Mouse (Mus musculus): Measurements from ENCODE around the gene Ano4. TPM values are rescaled to one million over a fixed set of nuclear protein-coding genes. Genes with fewer than 3 reads are reported as not detected.

The Ano4 gene
- polyA plus RNA-seq, 1 experiment from 2014 or later: 0.08 TPM

GRCm38 (mm10) chr10:89345196-89345533 is 603 bp upstream of the Ano4 start:
- 31% methylated on average over 4 of the region's 4 CpGs for WGBS (ENCODE audit: insufficient replicate concordance)
- peaks cover 37% of the 10 kb centered on the region for H3K27me3 ChIP-seq
- H3K9ac ChIP-seq: no peak overlapping the region
- peak overlapping the region; percentile 35 for H3K4me3 ChIP-seq (replicated peaks)
- H3K4me1 ChIP-seq (replicated peaks): peaks cover 5% of the 10 kb centered on the region; the same call in 1 of the 2 replicates
- ATAC-seq (ENCODE audit: insufficient read depth): no peak
- no peaks in the 10 kb centered on the region for H3K36me3 ChIP-seq (replicated peaks)
- no peaks in the 10 kb centered on the region for H3K9me3 ChIP-seq (replicated peaks)
- peak overlapping the region; percentile 57 for H3K4me2 ChIP-seq
- no peak overlapping the region for H3K27ac ChIP-seq (replicated peaks)

GRCm38 (mm10) chr10:89344132-89344490 is 451 bp downstream of the Ano4 start:
- peak overlapping the region; percentile 57 for H3K4me2 ChIP-seq
- H3K36me3 ChIP-seq (replicated peaks): no peaks in the 10 kb centered on the region
- no peak overlapping the region for H3K9ac ChIP-seq
- peaks cover 37% of the 10 kb centered on the region for H3K27me3 ChIP-seq
- H3K4me1 ChIP-seq (replicated peaks): peaks cover 5% of the 10 kb centered on the region; the same call in 1 of the 2 replicates
- H3K9me3 ChIP-seq (replicated peaks): no peaks in the 10 kb centered on the region
- H3K27ac ChIP-seq (replicated peaks): no peak overlapping the region
- peak overlapping the region; percentile 35; the same call in 1 of the 2 replicates for H3K4me3 ChIP-seq (replicated peaks)
- 11% methylated on average over 4 of the region's 4 CpGs for WGBS (ENCODE audit: insufficient replicate concordance)
- no peak for ATAC-seq (ENCODE audit: insufficient read depth)

GRCm38 (mm10) chr10:89343716-89344115 is 846 bp downstream of the Ano4 start:
- Histone ChIP-seq H3K27ac (replicated peaks) (no peak overlapping the region), H3K4me3 (replicated peaks) (no peak overlapping the region), H3K4me1 (replicated peaks) (peaks cover 5% of the 10 kb centered on the region; the same call in 1 of the 2 replicates), H3K27me3 (peaks cover 37% of the 10 kb centered on the region), H3K9me3 (replicated peaks) (no peaks in the 10 kb centered on the region), H3K36me3 (replicated peaks) (no peaks in the 10 kb centered on the region), H3K9ac (no peak overlapping the region), H3K4me2 (no peak overlapping the region)
- WGBS (ENCODE audit: insufficient replicate concordance): 11% methylated on average over 8 of the region's 8 CpGs
- no peak for ATAC-seq (ENCODE audit: insufficient read depth)

DNA sequence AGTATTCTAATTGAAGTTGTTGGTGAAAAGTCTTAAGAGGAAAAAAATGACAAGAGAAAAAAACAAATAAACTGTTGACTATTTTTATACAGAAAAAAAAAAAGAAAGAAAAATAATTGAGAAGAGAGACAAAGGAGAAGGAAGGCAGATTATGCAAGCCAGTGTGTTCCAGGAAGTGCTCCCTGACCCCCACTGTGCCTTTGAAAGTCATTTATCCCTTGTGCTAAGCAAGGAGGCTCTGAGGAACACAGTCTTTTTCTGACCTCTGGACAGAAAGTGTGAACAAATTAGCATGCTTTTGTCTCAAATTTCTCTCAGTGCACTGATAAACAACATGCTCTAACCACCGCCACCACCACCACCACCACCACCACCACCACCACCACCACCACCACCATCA is 14.3 kb downstream of the Ano4 start:
- Histone ChIP-seq H3K9ac (no peak overlapping the region), H3K27ac (replicated peaks) (no peak overlapping the region), H3K36me3 (replicated peaks) (no peaks in the 10 kb centered on the region), H3K4me1 (replicated peaks) (no peaks in the 10 kb centered on the region), H3K4me2 (no peak overlapping the region), H3K9me3 (replicated peaks) (no peaks in the 10 kb centered on the region), H3K4me3 (replicated peaks) (no peak overlapping the region), H3K27me3 (no peaks in the 10 kb centered on the region)
- 36% methylated on average over 1 of the region's 1 CpGs for WGBS (ENCODE audit: insufficient replicate concordance)
- ATAC-seq (ENCODE audit: insufficient read depth): no peak

GRCm38 (mm10) chr10:89329806-89330205 is 14.8 kb downstream of the Ano4 start:
- H3K4me3 ChIP-seq (replicated peaks): no peak overlapping the region
- no peak overlapping the region for H3K9ac ChIP-seq
- no peaks in the 10 kb centered on the region for H3K9me3 ChIP-seq (replicated peaks)
- H3K27me3 ChIP-seq: no peaks in the 10 kb centered on the region
- H3K4me2 ChIP-seq: no peak overlapping the region
- 69% methylated on average over 8 of the region's 8 CpGs for WGBS (ENCODE audit: insufficient replicate concordance)
- ATAC-seq (ENCODE audit: insufficient read depth): no peak
- H3K4me1 ChIP-seq (replicated peaks): no peaks in the 10 kb centered on the region
- H3K27ac ChIP-seq (replicated peaks): no peak overlapping the region
- no peaks in the 10 kb centered on the region for H3K36me3 ChIP-seq (replicated peaks)

DNA sequence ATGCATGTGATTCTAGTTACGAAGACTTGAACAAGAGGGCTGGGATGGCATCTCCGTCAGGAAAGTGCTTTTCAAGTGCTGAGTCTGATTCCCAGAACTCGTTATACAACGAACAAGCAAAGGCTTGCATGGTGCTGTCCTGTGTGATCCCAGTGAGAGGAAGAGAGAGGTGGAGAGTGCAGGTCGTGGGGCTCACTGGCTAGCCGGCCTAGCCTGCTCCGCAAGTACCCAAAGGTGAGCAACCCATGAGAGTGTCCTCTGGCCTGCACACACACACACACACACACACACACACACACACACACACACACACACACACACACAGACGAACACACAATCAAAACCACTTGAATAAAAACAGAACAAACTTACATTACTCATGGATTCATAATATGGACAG is 15.7 kb downstream of the Ano4 start:
- Histone ChIP-seq H3K36me3 (replicated peaks) (no peaks in the 10 kb centered on the region), H3K9ac (no peak overlapping the region), H3K9me3 (replicated peaks) (no peaks in the 10 kb centered on the region), H3K27ac (replicated peaks) (no peak overlapping the region), H3K27me3 (no peaks in the 10 kb centered on the region), H3K4me3 (replicated peaks) (no peak overlapping the region), H3K4me2 (no peak overlapping the region), H3K4me1 (replicated peaks) (no peaks in the 10 kb centered on the region)
- ATAC-seq (ENCODE audit: insufficient read depth): no peak
- WGBS (ENCODE audit: insufficient replicate concordance): 69% methylated on average over 8 of the region's 8 CpGs

DNA sequence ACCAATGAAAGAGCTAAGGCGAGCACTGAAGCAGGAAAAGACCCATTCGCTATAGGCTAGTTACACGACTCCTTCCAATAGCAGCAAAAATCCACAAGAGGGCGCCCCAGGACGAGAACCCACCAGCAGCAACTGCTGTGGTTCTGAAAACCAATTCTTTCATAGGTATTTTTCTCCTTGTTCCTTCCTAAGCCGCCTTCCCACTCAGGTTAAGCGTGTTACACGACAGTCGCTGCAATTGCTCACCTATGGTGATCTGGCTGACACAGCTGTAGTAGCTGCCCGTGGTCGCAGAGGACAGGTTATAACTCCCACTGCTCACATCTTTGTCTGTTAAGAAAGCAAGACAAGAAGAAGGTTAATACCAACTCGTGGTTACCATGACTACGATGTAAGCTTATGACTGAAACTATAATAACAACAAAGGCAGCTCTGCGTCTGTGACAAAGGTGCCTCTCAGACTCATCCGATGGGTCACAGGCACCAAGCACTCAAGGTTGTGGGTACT is 17.5 kb downstream of the Ano4 start:
- Histone ChIP-seq H3K36me3 (replicated peaks) (no peaks in the 10 kb centered on the region), H3K4me2 (no peak overlapping the region), H3K9ac (no peak overlapping the region), H3K9me3 (replicated peaks) (no peaks in the 10 kb centered on the region), H3K4me1 (replicated peaks) (no peaks in the 10 kb centered on the region), H3K27me3 (no peaks in the 10 kb centered on the region), H3K4me3 (replicated peaks) (no peak overlapping the region), H3K27ac (replicated peaks) (no peak overlapping the region)
- ATAC-seq (ENCODE audit: insufficient read depth): no peak
- 25% methylated on average over 15 of the region's 15 CpGs for WGBS (ENCODE audit: insufficient replicate concordance)

DNA sequence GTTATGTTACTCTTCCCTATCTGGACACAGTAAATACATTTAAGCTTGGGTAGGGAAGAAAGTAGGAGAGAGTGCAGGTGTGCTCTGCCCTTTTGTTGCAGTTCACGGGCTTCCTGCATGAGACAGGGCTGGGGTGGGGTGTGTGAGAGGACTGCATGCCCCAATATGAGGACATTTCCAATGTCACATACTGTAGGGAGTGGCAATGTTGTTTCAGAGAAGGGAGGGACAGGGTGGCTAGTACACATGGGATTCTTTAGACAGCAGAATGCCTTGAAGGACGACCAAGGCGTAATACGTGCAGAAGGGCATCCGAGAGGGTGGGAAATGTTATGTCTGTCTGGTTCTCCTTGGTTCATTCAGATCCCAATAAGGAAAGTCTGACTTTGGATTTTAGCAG is 18.2 kb downstream of the Ano4 start:
- no peaks in the 10 kb centered on the region for H3K4me1 ChIP-seq (replicated peaks)

GRCm38 (mm10) chr10:89307566-89307965 is 37.0 kb downstream of the Ano4 start:
- Histone ChIP-seq H3K4me2 (no peak overlapping the region), H3K9ac (no peak overlapping the region), H3K27me3 (no peaks in the 10 kb centered on the region), H3K9me3 (replicated peaks) (no peaks in the 10 kb centered on the region), H3K4me1 (replicated peaks) (no peaks in the 10 kb centered on the region), H3K27ac (replicated peaks) (no peak overlapping the region), H3K36me3 (replicated peaks) (no peaks in the 10 kb centered on the region), H3K4me3 (replicated peaks) (no peak overlapping the region)
- ATAC-seq (ENCODE audit: insufficient read depth): no peak

More for the DNA sequence above, 18.2 kb downstream of the Ano4 start:
- H3K4me3 ChIP-seq (replicated peaks): no peak overlapping the region
- H3K9me3 ChIP-seq (replicated peaks): no peaks in the 10 kb centered on the region
- no peak overlapping the region for H3K9ac ChIP-seq
- WGBS (ENCODE audit: insufficient replicate concordance): 82% methylated on average over 5 of the region's 5 CpGs
- no peak overlapping the region for H3K4me2 ChIP-seq
- no peak for ATAC-seq (ENCODE audit: insufficient read depth)
- H3K27ac ChIP-seq (replicated peaks): no peak overlapping the region
- H3K27me3 ChIP-seq: no peaks in the 10 kb centered on the region
- no peaks in the 10 kb centered on the region for H3K36me3 ChIP-seq (replicated peaks)

- no peak overlapping the region for H3K27ac ChIP-seq (replicated peaks)
- no peaks in the 10 kb centered on the region for H3K36me3 ChIP-seq (replicated peaks)
- no peak overlapping the region for H3K4me3 ChIP-seq (replicated peaks)
- no peaks in the 10 kb centered on the region for H3K4me1 ChIP-seq (replicated peaks)
- WGBS (ENCODE audit: insufficient replicate concordance): 48% methylated on average over 2 of the region's 2 CpGs
- H3K4me2 ChIP-seq: no peak overlapping the region
- no peaks in the 10 kb centered on the region for H3K27me3 ChIP-seq
- H3K9ac ChIP-seq: no peak overlapping the region
- H3K9me3 ChIP-seq (replicated peaks): no peaks in the 10 kb centered on the region
- ATAC-seq (ENCODE audit: insufficient read depth): no peak
Measured at GRCm38 (mm10) chr10:89300346-89300745, 44.2 kb downstream of the Ano4 start.

- H3K27me3 ChIP-seq: no peaks in the 10 kb centered on the region
- no peaks in the 10 kb centered on the region for H3K4me1 ChIP-seq (replicated peaks)
- no peaks in the 10 kb centered on the region for H3K36me3 ChIP-seq (replicated peaks)
- no peak overlapping the region for H3K4me3 ChIP-seq (replicated peaks)
- no peak for ATAC-seq (ENCODE audit: insufficient read depth)
- H3K27ac ChIP-seq (replicated peaks): no peak overlapping the region
- no peak overlapping the region for H3K4me2 ChIP-seq
- 44% methylated on average over 3 of the region's 3 CpGs for WGBS (ENCODE audit: insufficient replicate concordance)
- no peak overlapping the region for H3K9ac ChIP-seq
- no peaks in the 10 kb centered on the region for H3K9me3 ChIP-seq (replicated peaks)
Measured at GRCm38 (mm10) chr10:89292784-89293183, 51.8 kb downstream of the Ano4 start.

DNA sequence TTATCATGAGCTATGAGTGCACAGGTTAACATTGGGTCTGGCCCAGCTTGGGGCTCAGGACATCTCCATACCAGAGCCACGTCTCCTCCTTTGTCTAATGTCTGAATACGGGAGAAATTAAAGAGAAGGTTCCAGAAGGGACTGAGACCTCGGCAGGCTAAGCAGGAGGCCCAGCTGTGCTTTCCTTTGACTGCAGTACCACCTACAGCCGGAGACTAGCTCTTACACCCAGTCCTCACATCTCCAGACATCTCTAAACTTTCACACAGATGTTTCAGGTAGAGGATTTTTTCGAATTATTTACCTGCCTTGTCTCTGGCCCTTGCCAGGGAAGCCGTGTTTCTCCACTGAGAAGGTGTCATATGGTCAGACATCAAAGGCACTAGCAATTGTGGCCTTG is 53.9 kb downstream of the Ano4 start:
- Histone ChIP-seq H3K9ac (no peak overlapping the region), H3K4me2 (no peak overlapping the region), H3K27ac (replicated peaks) (no peak overlapping the region), H3K27me3 (no peaks in the 10 kb centered on the region), H3K4me3 (replicated peaks) (no peak overlapping the region), H3K9me3 (replicated peaks) (no peaks in the 10 kb centered on the region), H3K36me3 (replicated peaks) (no peaks in the 10 kb centered on the region), H3K4me1 (replicated peaks) (no peaks in the 10 kb centered on the region)
- no peak for ATAC-seq (ENCODE audit: insufficient read depth)
- WGBS (ENCODE audit: insufficient replicate concordance): 47% methylated on average over 6 of the region's 6 CpGs
